Mouse (Mus musculus) monocyte, adult 59 days (primary cell): ENCODE data around the gene Rmnd5a. TPM values are rescaled to one million over a fixed set of nuclear protein-coding genes. Genes with fewer than 3 reads are reported as not detected.

ENCODE experiments used
- total RNA-seq, 2 experiments: library from RNA; stranded (reverse); gene quantifications; one replicate each; pipeline ENCODE4 v1.2.4; 2023

The Rmnd5a gene
- 10 to 100 TPM; 54.6 to 57.8 TPM for total RNA-seq

GRCm38 (mm10) chr6:71440492-71441250 is at the start of gene Rmnd5a:
TSS of gene Rmnd5a (minus strand) at chr6:71440637.

GRCm38 (mm10) chr6:71373249-71373775 is 67.1 kb downstream of the Rmnd5a start, which contains the start of gene Cd8a:
TSS of gene Cd8a (plus strand) at chr6:71373427.

Other genes starting within 250 kb of the Rmnd5a start
- not detected for gene Fabp1, start 240.8 kb downstream of the Rmnd5a start, total RNA-seq
- 10 to 100 TPM; 35.6 to 37.8 TPM for gene Krcc1, start 169.0 kb downstream of the Rmnd5a start, total RNA-seq
- not detected for gene Smyd1, start 118.4 kb downstream of the Rmnd5a start, total RNA-seq
- under 1 TPM; 0.66 to 0.70 TPM for gene Cd8b1, start 117.8 kb downstream of the Rmnd5a start, total RNA-seq
- 1 to 10 TPM; 1.8 to 1.9 TPM for gene Cd8a, start 67.2 kb downstream of the Rmnd5a start, total RNA-seq
- 10 to 100 TPM; 26.0 to 31.8 TPM for gene Rnf103, start 53.3 kb upstream of the Rmnd5a start, total RNA-seq
- gene Chmp3, start 103.2 kb upstream of the Rmnd5a start, total RNA-seq: 10 to 100 TPM; 68.4 to 80.2 TPM
- 10 to 100 TPM; 72.9 to 74.6 TPM for gene Kdm3a, start 192.4 kb upstream of the Rmnd5a start, total RNA-seq